Mouse (Mus musculus) cerebellum, adult 11-12 months (tissue): ENCODE measurements around the gene Hilpda.

Experiments
- DNase-seq: peaks from one replicate; pipeline ENCODE4 v3.0.0; 2022

Hilpda gene

DNA sequence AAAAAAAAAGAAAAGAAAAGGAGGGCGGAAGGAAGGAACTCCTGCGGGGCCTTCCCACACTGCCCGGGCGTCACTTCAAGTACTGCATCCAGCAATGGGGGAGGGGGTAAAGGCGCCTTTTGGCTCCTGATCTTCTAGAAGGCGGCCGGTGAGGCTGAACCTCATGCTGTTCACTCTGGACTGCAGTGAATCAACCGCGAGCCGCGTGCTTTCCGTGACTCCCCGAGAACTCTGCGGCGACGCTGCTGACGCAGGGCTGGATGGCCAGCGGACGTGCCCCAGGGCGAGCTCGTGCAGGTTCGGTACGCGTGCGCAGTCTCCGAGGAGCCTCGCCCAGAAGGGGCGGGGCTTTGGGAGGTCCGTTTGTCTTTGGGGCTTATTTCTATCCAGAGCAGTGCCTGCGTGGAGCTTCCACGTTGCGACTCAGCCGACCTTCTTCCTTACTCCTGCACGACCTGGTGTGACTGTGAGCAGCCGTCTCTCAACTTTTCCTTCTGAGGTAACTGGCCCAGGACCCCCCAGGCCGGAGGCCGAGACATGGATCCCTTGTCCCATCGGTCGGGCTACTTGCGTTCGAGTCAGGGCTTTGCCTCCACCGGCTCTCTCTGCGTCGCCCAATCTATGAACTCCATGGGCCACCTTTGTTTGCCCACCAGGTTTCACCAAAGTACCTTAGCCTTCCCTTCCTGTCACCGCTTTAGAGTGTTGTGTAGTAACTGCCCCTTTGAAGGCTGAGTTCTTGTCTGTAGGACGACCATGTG, at the start of gene Hilpda:
TSS of gene Hilpda (plus strand) at position 177 of the 761 bp plus-strand sequence.
- peak; percentile 91 for DNase-seq

DNA sequence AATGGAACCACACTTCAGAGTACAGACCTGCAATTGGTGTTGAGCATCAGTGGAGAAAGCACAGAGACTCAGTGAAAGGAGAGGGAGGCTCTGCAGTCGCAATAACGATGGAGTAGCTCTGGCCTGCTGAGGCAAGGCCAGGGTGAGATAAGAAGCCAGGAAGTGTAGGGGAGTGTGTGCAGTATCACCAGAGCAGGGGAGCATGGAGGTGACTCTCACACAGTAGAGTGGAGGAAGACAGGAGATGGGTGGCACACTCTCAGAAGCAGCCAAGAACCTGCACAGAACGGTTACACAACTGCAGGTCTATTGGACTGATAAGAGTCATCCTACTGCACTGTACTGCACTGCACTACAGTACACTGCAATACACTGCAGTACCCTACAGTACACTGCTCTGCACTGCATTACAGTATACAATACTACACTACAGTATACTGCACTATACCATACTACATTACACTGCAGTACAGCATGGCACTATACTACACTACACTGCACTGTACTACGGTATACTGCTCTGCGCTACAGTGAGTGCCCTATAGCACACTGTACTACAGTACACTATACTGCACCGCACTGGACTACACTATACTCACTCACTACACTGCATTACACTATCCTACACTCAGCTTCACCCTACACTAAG, 42.9 kb upstream of the Hilpda start:
- no peak for DNase-seq

DNA sequence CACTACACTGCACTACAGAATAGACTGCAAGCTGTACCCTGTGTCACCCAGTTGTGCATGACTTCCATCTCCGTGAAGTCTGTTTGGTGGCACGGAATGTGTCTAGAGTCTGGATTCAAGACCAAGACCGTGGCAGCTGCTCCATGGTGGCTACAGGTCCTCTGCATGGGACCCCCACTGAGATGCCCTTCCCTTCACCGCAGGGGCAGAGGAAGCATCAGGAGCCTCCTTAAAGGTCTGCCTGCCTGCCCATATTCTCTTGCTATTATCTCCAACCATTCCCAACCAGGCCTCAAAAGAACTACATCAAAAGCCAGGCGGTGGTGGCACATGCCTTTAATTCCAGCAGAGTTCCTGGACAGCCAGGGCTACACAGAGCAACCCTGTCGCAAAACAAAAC, 41.9 kb upstream of the Hilpda start:
- DNase-seq: no peak

DNA sequence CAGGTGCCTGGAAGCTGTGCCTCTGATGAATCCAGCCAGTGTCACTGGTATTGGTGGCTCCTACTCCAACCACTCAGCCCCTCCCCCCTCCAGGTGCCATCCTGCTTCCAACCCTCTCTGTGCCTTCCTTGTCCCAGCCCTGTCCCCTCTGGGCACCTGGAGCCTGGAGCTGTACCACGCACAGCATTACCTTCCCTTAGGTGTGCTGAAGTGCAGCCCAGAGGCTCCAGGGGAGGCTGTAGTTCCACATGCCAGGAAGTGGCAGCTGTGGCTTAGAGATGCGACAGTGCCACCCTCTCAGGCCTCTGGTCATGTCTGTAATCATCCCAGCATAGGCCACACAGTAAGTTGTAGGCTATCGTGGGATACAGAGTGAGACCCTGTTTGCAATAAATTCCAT, 40.5 kb upstream of the Hilpda start:
- no peak for DNase-seq

DNA sequence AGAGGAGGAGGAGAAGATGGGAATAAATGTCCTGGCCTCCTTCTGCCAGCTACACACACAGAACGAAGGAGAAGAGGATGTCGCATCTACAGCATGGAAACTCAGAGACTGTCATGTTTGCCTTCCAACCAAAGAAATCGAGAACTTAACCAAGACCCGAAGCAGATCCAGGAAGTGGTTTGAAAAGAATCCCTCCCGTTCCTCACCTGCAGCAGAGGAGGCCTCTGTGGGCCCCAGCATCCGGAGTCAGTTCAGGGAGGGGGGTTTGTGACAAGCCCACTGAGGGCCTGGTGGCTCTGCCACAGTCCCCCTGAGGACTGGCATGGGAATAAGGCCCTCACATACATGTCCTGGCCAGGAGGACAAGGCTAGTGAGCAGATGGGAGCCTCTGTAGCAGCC, 40.0 kb upstream of the Hilpda start:
- no peak for DNase-seq

DNA sequence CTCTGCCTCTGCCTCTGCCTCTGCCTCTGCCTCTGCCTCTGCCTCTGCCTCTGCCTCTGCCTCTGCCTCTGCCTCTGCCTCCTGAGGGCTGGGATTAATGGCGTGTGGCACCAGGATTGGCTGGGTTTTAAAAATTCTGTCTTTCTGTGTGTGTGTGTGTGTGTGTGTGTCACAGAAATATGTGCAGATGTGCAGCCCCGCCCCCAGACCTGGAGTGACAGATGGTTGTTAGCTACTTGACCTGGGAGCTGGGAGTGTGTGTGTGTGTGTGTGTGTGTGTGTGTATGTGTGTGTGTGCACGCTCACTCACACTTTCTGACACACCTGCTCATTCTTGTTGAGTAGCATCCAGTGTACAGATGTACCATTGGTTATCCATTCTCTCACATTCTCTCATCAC, 38.6 kb upstream of the Hilpda start:
- DNase-seq: no peak

DNA sequence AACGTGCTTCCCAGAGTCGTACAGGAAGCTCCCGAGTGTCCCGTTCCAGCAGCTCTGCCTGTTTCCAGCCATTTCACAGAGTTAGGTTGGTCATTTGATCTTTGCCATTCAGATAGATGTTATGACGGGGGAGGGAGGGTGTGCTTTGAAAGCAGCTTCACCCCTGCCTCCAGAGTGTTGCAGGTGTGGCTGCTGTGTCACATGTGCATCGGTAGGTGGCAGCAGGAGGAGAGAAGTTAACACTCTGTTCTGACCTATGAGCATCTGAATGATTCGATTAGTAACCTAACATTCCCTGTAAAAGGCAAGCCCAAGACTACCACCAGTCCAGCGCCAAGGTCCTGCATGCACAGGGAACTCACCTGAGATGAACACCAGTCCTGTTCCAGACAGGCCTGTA, 38.0 kb upstream of the Hilpda start:
- no peak for DNase-seq

DNA sequence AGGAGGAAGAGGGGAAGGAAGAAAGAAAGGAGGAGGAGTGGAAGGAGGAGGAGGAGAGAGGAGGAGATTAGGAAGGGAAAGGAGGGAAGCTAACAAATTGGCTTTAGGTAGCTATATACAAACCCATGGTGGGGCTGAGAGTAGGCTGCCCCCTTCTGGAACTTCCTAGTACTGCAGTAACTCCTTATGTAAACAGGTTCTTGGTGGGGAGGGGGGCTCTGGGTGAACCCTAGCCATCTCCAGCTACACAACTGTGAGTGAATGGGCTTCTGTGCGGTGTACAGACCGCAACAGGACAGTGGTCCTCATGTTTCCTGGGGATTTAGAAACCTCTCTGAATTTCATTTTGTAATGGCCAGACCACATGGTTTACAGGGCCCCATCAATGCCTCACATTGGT, 31.5 kb upstream of the Hilpda start:
- peak; percentile 29 for DNase-seq

DNA sequence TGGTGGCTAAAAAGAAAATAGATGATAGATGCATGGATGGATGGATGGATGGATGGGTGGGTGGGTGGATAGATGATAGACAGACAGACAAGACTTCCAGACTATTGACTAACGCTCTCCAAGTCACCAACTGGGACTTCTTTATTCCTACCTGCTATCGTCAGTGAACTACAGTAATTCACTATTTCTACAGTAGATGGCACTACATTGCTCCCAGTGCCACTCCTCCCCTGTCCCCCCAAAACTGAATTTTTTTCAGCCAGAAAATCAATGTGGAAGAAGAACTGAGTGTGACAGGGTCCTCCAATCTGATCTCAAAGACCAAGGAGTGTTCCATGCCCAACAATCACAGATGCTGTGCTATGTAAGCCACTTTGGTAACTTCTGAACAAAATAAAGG, 30.6 kb upstream of the Hilpda start:
- no peak for DNase-seq

DNA sequence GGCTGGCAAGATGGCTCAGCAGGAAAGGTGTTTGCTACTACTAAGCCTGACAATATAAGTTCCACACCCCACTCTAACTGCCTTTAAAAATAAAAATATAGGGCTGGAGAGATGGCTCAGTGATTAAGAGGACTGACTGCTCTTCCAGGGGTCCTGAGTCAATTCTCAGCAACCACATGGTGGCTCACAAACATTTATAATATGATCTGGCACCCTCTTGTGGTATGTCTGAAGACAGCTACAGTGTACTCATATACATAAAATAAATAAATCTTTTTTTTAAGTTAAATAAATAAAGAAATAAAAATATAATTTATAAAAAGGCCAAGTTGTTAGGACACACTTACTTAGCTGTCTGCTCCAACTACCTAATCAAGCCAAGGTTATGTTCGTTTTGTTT, 30.0 kb upstream of the Hilpda start:
- DNase-seq: no peak

DNA sequence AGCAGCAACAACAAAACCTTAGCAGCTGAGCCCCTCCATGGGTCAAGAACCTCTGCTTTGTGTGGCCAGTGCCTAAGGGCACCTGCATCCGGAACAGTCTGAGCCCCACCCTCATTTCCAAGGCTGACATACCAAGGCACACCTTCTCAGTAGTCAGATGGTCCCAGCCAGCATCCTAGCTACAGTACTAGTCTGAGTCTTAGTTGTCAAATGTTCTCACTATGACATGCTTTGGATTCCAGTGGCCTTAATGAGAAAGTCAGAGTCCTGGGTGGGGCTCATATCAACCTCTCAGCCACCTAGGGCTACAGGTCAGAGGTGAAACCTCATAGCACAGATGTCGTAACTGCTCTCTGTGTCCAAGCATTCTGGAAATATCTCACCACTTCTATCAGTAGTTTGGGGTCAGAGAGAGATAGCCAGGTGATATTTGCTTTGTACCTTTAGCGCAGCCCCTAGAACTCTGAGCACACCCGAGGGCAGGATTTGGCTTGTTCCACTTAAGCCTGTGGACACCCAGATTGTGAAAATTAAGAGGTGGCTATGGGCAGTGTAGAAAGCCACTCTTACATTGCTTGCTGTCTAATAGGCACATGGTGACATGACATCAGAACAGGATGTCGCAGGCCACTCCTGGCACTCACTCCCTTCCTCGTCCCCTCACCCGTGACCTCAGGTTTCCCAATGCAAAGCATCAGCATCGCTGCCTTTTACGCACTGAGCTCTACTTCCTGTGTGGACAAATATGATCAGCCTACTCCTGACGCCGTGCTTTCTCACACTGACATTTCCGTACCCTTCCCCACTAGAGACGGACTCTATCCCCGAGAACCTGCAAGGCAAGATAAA, 26.8 kb upstream of the Hilpda start:
- no peak for DNase-seq

DNA sequence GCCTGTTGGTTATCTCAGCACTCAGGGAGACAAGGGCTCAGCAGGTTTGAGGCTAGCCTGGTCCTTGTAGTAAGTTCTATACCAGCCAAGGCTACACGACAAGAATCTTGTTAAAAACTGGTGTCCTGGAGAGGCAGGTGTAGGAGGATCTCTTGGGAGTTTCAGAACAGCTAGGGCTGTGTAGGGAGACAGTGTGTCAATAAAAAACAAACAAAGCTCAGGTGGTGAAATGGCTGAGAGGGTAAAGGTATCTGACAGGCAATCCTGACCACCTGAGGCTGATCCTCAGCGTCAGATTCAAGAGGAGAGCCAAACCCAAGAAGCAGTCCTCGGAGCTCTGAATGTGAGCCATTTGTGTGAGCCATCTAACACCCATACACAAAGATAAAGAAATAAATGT, 26.1 kb upstream of the Hilpda start:
- DNase-seq: no peak

DNA sequence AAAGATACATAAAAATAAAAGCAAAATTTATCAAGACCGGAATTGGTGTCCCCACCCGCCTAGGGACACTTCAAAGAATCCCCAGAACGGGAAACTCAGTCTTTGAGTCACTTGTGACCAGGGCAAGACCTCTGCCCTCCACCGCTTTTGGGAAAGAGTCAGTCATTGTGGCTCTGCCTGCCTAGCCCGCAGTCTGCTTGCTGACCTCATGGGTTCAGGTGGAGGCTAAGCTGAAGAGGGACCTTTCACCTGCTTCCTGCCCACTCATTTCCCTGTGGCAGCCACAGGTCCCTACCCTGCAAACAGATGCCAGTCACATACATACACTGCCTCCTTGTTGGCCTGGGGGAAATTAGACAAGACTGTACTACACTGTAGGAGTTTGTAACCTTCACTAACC, 25.7 kb upstream of the Hilpda start:
- no peak for DNase-seq

DNA sequence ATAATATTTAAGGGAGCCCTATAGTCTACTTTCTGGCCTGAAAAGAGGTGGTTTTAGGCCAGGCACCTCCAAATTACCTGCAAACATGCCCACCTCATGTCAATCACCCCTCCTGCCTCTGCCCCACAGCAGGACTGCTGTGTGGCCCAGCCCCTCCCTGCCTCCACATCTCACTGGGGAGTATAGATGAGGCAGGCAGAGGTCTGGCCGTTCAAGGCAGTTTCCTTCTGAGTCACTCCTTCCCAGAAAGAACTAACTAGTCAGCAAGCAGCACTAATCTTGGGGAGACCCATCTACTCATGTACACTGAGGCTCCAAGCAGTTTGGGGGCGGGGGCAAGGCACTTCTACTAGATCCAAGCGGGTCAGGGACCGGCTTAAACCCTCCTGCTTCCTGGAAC, 25.2 kb upstream of the Hilpda start:
- DNase-seq: no peak

DNA sequence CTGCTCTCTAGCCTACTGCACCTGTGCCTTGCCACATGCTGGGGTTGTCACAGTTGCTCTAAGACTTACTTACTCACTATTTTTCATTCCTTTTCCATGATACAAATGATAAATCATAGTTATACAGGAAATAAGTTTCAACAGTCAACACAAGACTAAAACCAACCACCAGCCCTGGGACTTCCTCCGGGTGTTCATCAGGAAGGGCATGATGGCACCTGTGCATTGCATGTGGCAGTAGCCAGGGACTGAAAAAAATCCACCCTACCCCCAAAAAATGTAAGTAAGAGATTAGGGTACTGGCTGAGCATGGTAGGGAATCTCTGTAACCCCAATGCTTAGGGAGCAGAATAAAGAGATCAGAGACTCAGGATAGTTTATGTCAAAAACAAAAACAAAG, 12.9 kb upstream of the Hilpda start:
- no peak for DNase-seq

DNA sequence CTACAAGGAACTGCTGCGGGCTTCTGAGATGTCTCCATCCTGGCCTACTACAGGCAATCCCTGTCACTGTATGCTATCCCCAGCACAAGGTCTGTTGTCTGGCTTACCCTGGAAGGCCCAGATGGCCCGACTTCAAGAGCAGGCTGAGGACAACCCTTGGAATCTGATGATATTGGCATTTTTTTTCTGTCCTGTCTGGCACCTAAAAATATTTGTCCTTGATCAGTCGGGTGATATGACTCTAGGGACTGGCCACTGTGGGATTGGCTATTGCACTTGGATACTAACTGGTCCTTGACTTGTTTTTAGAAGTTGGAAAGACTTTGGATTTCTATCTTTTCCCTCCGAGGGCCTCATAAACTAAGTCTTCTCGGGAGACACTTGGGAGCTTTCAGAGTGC, 10.5 kb upstream of the Hilpda start:
- no peak for DNase-seq

DNA sequence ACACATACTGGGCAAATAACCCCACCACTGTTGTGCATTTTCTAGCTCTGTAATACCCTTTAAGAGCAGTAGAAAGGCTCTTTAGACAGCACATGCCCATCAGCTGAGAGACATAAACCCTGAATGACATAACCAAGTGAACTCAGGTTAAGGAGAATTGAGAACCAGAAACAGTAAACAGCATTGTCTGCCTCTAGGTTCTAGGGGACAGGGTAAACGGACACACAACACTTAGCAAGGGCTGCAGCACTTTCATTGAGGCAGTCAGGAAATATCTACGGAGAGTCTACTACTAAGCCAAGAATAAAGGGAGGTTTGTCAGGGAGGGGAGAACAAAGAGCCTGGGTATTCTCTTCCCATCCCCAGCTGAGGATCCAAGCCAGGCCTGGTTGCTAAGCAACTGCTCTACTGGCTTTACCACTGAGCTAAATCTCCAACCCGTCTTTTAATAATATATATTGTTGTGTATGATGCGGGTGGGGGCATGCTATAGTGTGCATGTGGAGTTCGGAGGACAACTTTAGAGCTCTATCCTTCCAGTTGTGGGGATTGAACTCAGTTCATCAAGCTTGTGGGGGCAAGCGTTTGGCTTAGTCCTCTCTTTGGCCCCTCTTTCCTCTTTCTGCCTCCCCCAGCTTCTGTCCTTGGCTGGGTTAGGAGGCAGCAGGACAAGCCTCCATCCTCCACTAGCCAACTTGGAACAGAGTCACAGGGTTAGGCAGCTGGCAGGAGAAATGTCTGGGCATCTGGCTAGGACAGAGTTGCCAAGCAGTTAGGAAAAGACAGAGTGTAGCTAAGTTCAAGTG, 8.4 kb upstream of the Hilpda start:
- DNase-seq: peak; percentile 26

DNA sequence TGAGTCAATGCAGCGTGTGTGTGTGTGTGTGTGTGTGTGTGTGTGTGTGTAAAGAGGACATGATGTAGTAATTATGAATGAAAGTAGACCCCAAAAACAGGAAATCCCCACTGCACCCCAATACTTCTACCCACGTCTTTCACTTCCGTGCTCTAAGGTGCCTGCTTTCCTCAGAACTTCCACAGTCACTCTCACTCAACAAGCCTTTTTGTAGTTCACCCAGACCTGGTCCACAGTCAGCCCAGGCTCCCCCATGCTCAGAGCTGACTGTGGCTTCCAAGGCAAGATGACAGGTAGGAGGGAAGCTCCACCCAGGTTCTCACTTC, 7.9 kb upstream of the Hilpda start:
- no peak for DNase-seq

DNA sequence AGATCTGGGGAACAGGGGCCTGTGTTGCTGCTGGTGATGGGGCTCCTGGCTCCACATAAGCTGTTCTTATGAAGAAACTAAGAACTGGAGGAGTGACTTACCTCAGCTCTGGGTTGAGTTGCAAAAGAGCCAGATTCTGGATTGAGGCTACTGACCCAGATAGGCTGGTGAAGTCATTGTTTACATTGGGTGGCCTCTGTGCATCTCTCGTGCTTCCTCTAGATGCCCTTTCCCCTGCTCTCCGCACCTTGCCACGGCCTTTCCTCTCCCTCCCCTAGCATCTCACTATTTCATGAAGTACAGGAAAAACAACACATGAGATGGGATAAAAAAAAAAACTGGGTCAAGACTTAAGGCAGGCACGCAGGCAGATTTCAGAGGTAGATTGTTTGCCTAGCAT, 5.4 kb upstream of the Hilpda start:
- DNase-seq: no peak

DNA sequence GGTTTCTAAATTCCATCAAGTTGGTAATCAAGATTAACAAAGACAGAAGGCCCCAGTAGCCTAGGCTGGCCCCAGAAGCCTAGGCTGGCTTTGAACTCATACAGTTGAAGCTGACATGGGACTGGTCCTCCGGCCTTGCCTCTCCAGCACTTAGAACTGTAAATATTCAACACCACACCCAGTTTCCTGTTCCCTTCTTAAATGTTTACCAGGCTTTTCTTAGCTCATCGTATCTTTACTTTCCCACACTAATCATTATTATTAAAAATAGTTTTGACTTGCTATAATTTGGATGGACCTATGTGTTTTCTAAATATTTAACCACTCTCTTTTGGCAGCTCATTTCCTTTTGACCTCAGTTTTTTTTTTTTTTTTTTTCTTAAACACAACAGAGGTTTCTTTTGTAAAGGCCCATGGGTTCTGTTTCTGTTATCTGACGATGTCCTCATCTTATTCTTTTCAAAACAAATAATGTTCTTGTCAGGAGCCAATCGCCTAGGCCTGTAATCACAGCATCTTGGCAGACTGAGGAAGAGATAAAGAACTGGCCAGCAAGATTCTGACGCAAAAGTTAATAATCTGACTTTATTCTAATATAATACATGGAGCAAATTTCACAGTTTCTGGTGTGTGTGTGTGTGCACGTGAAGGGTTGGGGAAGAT, 3.2 kb upstream of the Hilpda start:
- DNase-seq: no peak

DNA sequence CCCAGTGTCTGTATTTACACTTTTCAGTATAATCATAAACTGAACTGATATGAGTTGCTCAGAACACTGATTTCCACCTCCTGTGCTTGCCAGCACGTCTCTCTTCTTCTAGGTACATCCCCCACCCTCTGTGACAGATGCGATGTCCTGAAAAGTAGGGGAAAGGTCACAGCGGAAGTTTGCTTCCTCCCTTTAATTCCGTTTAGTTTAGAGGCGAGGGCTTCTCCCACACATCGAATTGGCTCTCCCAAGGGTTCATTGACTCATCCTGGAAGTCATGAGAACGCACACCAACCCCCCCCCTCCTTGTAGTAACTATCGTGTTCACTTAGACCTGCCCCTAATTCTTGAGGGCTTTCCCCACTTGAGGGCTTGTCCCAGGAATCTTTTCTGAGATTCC, 1.3 kb upstream of the Hilpda start:
- no peak for DNase-seq

DNA sequence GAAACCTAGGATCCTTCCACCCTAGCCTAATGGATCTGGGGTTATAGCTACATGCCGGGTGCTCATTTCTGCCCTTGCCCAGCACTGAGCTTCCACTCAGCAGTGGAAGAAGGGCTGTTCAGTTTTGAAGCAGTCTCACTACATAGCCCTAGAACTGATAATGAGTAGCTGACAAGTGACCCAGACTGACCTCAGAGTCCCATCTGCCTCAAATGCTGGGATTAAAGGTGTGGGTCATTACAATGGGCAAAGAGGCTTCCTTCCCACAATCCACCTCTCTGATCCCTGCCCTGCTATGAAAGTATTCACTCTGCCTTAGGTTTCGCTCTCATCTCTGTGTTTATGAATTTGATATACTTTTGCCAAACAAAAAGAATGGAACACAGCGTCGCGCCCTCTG, 4.5 kb downstream of the Hilpda start:
- no peak for DNase-seq
